Mouse (Mus musculus): ENCODE measurements around the gene Ildr1.

- no peak for TF ChIP-seq HCFC1 (IDR thresholded peaks at IDR 0.05; ENCODE audit: borderline replicate concordance, insufficient read depth, low read length)
- TF ChIP-seq ZNF384 (IDR thresholded peaks at IDR 0.05; ENCODE audit: low read depth, low read length) = no peak
- TF ChIP-seq CHD2 (IDR thresholded peaks at IDR 0.05; ENCODE audit: low read depth, low read length) = no peak
These were observed 40.0 kb downstream of the Ildr1 start for GRCm38 (mm10) chr16:36733827-36734226.

All from ES-E14 (cell line).